Mouse (Mus musculus) gastrocnemius, adult 18-20 months (tissue): ENCODE measurements around the gene Rfx1. TPM values are rescaled to one million over a fixed set of nuclear protein-coding genes. Genes with fewer than 3 reads are reported as not detected.

Source experiments
- DNase-seq: peaks from one replicate; pipeline ENCODE4 v3.0.0; 2021; ENCODE audit warnings: low spot score
- total RNA-seq, 2 experiments: library from RNA; stranded (reverse); gene quantifications; 2 replicates each; pipeline ENCODE4 v1.2.3; 2021

Rfx1 gene
- total RNA-seq, 2 experiments from 2014 or later = 4.6 to 4.8 TPM

GRCm38 (mm10) chr8:84087821-84088220 is 21.2 kb downstream of the Rfx1 start:
- DNase-seq = no peak

- no peak for DNase-seq
Observed at GRCm38 (mm10) chr8:84089277-84089676, 22.6 kb downstream of the Rfx1 start.

- DNase-seq = no peak
Observed at GRCm38 (mm10) chr8:84090585-84090984, 24.0 kb downstream of the Rfx1 start.

- no peak for DNase-seq
Observed at GRCm38 (mm10) chr8:84096061-84096460, 29.4 kb downstream of the Rfx1 start.

- DNase-seq = no peak
Observed at GRCm38 (mm10) chr8:84098376-84098775, 31.7 kb downstream of the Rfx1 start.

- DNase-seq = no peak
Observed at GRCm38 (mm10) chr8:84101476-84102270, 35.0 kb downstream of the Rfx1 start.

- DNase-seq = no peak
Observed at GRCm38 (mm10) chr8:84103601-84104000, 37.0 kb downstream of the Rfx1 start.

- peak; percentile 41 for DNase-seq
Observed at GRCm38 (mm10) chr8:84104221-84104620, 37.6 kb downstream of the Rfx1 start.

- DNase-seq = peak; percentile 99
Observed at GRCm38 (mm10) chr8:84104697-84105609, 38.3 kb downstream of the Rfx1 start, which contains the start of gene Dcaf15. Gene Dcaf15, minus strand, starts transcription at chr8:84104768.

GRCm38 (mm10) chr8:84105676-84106075 is 39.0 kb downstream of the Rfx1 start:
- DNase-seq = no peak

GRCm38 (mm10) chr8:84106216-84107040 is 39.8 kb downstream of the Rfx1 start:
- no peak for DNase-seq

GRCm38 (mm10) chr8:84115646-84116045 is 49.0 kb downstream of the Rfx1 start:
- no peak for DNase-seq

- DNase-seq = no peak
Observed at GRCm38 (mm10) chr8:84122151-84122550, 55.5 kb downstream of the Rfx1 start.

GRCm38 (mm10) chr8:84125656-84126055 is 59.0 kb downstream of the Rfx1 start, which contains the start of gene Podnl1:
Gene Podnl1, plus strand, starts transcription at chr8:84125989.
- DNase-seq = no peak

- no peak for DNase-seq
Observed at GRCm38 (mm10) chr8:84126742-84127141, 60.1 kb downstream of the Rfx1 start.

GRCm38 (mm10) chr8:84127202-84127901 is 60.7 kb downstream of the Rfx1 start:
- no peak for DNase-seq

- DNase-seq = no peak
Observed at GRCm38 (mm10) chr8:84128277-84128676, 61.6 kb downstream of the Rfx1 start.

- DNase-seq = peak; percentile 10
Observed at GRCm38 (mm10) chr8:84130806-84131205, 64.2 kb downstream of the Rfx1 start.

- no peak for DNase-seq
Observed at GRCm38 (mm10) chr8:84132225-84132624, 65.6 kb downstream of the Rfx1 start.

GRCm38 (mm10) chr8:84137848-84138247 is 71.2 kb downstream of the Rfx1 start:
- no peak for DNase-seq

GRCm38 (mm10) chr8:84140838-84141237 is 74.2 kb downstream of the Rfx1 start:
- no peak for DNase-seq
